Mouse (Mus musculus): ENCODE results near the gene Vmn2r46.
"Not testable (repeated sequence)": the region's sequence is repeated elsewhere in the genome, so short reads cannot be mapped to it uniquely, and the experiment has no call there.

Vmn2r46 gene

DNA sequence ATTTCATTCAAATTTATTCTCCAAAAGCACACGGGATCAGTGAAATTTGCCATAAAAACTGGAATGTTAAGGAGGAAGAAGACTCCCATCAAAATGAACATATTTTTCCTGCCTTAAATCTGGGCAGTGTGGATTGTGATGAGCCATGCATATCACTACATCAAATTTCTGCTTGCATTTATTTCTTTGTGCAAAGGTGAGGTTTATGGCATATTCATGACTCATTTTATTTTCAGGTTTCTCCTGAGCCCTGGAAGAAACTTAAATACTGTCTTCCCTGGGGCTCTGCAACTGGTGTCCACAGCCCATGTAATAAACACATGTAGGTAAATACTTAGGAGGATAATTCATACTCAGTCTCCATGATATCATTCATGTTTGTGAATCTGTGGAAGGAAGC, at the start of gene Vmn2r46:
Gene Vmn2r46, minus strand, starts transcription at position 101 of the 400 bp plus-strand sequence.
- not testable (repeated sequence) for DNase-seq
